Mouse (Mus musculus) myocyte (in vitro differentiated cells): ENCODE measurements around the gene Synrg. TPM values are rescaled to one million over a fixed set of nuclear protein-coding genes. Genes with fewer than 3 reads are reported as not detected.

Experiments used
- H3K27me3 ChIP-seq: one replicate; pipeline ENCODE4 v1.6.1; 2011; ENCODE audit not compliant: control insufficient read depth, insufficient read depth, insufficient read length
- H3K36me3 ChIP-seq: one replicate; pipeline ENCODE4 v1.6.1; 2011; ENCODE audit not compliant: control insufficient read depth, insufficient read depth
- H3K4me2 ChIP-seq: one replicate; pipeline ENCODE4 v1.6.1; 2011; ENCODE audit warnings: low read depth, control low read depth
- H3K4me3 ChIP-seq: one replicate; pipeline ENCODE4 v1.5.1; 2011; ENCODE audit warnings: mild to moderate bottlenecking, control low read depth, moderate library complexity
- H3K79me2 ChIP-seq: one replicate; pipeline ENCODE4 v1.6.1; 2011; ENCODE audit not compliant: control insufficient read depth, insufficient read depth
- H3ac ChIP-seq: one replicate; pipeline ENCODE4 v1.6.1; 2011; ENCODE audit not compliant: control insufficient read depth, insufficient read length
- CEBPB ChIP-seq: IDR thresholded peaks from 2 replicates; pipeline ENCODE4 v1.6.1; 2011; ENCODE audit warnings: mild to moderate bottlenecking, moderate library complexity; ENCODE audit not compliant: poor library complexity, insufficient read depth, severe bottlenecking
- E2F4 ChIP-seq: IDR thresholded peaks from one replicate; pipeline ENCODE4 v1.6.1; 2011; ENCODE audit warnings: mild to moderate bottlenecking, control low read depth, moderate library complexity; ENCODE audit not compliant: insufficient read depth
- MAX ChIP-seq: IDR thresholded peaks from one replicate; pipeline ENCODE4 v1.6.1; 2011; ENCODE audit warnings: low read depth, mild to moderate bottlenecking, control low read depth
- MYOD1 ChIP-seq, 3 experiments: IDR thresholded peaks; one replicate each; pipeline ENCODE4 v1.6.1; 2011; ENCODE audit warnings: control low read depth in 2 of 3, low read depth in 2 of 3, mild to moderate bottlenecking in 2 of 3, moderate library complexity in 1 of 3; ENCODE audit not compliant: insufficient read length in 2 of 3, control insufficient read depth in 1 of 3
- MYOG ChIP-seq, 3 experiments: IDR thresholded peaks; one replicate each; pipeline ENCODE4 v1.6.1; 2011; ENCODE audit warnings: control low read depth in 2 of 3, low read depth in 2 of 3, mild to moderate bottlenecking in 2 of 3; ENCODE audit not compliant: insufficient read length in 2 of 3, control insufficient read depth in 1 of 3, insufficient read depth in 1 of 3
- POLR2A ChIP-seq: IDR thresholded peaks from one replicate; pipeline ENCODE4 v1.6.1; 2011; ENCODE audit warnings: low read depth, mild to moderate bottlenecking, control low read depth, moderate library complexity; ENCODE audit not compliant: insufficient read length
- POLR2AphosphoS2 ChIP-seq: IDR thresholded peaks from one replicate; pipeline ENCODE4 v1.6.1; 2011; ENCODE audit warnings: low read depth, control low read depth; ENCODE audit not compliant: insufficient read length
- REST ChIP-seq: IDR thresholded peaks from one replicate; pipeline ENCODE4 v1.6.1; 2011; ENCODE audit warnings: mild to moderate bottlenecking, control low read depth, moderate library complexity; ENCODE audit not compliant: insufficient read depth, insufficient read length
- SRF ChIP-seq: IDR thresholded peaks from one replicate; pipeline ENCODE4 v1.6.1; 2011; ENCODE audit warnings: low read depth; ENCODE audit not compliant: control insufficient read depth, insufficient read length
- TCF12 ChIP-seq: IDR thresholded peaks from one replicate; pipeline ENCODE4 v1.6.1; 2011; ENCODE audit warnings: mild to moderate bottlenecking, control low read depth; ENCODE audit not compliant: poor library complexity, insufficient read depth, severe bottlenecking
- TCF3 ChIP-seq: IDR thresholded peaks from one replicate; pipeline ENCODE4 v1.6.1; 2011; ENCODE audit warnings: low read depth, control low read depth; ENCODE audit not compliant: insufficient read length
- USF1 ChIP-seq: IDR thresholded peaks from one replicate; pipeline ENCODE4 v1.6.1; 2011; ENCODE audit warnings: low read depth, mild to moderate bottlenecking, control low read depth, moderate library complexity
- polyA plus RNA-seq: library from polyadenylated mRNA; unstranded; fragments of >200 nt; fragmentation: generic; extraction: Trizol; gene quantifications from one replicate; pipeline ENCODE4 v1.2.1, GENCODE M21; 2012; ENCODE audit warnings: missing spikeins

Synrg gene
- polyA plus RNA-seq, 1 experiment: 10.6 TPM

DNA sequence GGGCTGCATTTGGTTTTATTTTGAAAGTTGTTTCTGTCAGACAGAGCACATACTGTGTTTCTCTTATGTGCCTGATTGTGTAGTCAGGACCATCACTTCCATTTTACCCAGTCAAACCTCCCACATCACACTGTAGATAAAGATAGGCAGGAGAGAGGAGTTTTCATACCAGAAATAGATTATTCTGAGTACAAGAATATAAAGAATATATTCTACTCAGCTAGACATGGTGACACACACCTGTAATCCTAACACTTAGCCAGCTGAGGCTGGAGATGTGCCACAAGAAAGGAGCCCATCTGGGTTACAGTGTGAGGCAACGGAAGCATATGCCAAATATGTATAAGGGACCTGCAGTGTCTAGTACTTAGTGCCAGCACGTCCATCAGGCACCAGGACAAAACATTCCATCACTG lies 31.3 kb downstream of the Synrg start:
- H3K79me2 ChIP-seq: no peaks in the 10 kb centered on the region
- H3K4me3 ChIP-seq: no peak overlapping the region
- H3K27me3 ChIP-seq: no peaks in the 10 kb centered on the region
- H3K36me3 ChIP-seq: peaks cover 34% of the 10 kb centered on the region
- no peak overlapping the region for H3K4me2 ChIP-seq
- no peak for TF ChIP-seq MYOG (IDR thresholded peaks at IDR 0.05; ENCODE audit: control insufficient read depth in 1 of 3, insufficient read depth in 1 of 3, insufficient read length in 2 of 3, low read depth in 2 of 3)
- no peak for TF ChIP-seq USF1
- no peak for TF ChIP-seq MYOD1 (IDR thresholded peaks at IDR 0.05; ENCODE audit: control insufficient read depth in 1 of 3, insufficient read length in 2 of 3, low read depth in 2 of 3)
- TF ChIP-seq SRF: no peak
- no peak for TF ChIP-seq CEBPB
- no peak for TF ChIP-seq POLR2A
- TF ChIP-seq TCF3: no peak
- TF ChIP-seq E2F4: no peak
- H3ac ChIP-seq: no peak overlapping the region

DNA sequence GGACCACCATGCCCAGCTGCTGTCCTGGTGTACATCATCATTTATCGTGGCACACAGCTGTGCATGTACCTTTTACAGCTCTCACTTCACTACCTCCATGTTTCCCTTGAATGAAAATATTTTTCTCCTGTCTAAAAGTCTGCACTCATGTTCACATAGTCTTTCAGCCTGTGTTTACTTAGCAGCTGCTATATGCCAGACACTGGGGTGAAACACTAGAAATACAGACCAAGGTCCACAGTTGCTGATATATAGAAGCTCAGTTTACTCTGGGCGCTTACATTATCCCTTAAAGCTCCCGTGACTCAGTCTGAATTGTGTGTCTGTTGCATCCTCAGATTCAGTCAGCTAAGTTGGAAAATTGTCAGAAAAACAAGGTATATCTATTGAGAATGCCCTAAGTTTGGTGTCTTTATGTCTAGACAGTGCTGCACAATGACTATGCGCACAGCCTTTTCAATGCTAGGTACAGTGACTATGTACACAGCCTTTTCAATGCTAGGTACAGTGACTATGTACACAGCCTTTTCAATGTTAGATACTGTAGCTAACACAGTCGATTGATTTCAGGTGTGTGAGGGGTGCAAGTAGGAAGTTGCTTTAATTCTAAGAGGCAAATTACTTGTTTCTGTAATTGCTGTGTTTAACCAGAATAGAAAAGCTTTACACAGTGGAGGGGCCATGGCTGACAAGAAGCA lies 33.1 kb downstream of the Synrg start:
- TF ChIP-seq SRF (no peak), TCF12 (no peak), POLR2A (no peak), E2F4 (no peak), POLR2AphosphoS2 (no peak), MYOD1 (IDR thresholded peaks at IDR 0.05; ENCODE audit: control insufficient read depth in 1 of 3, insufficient read length in 2 of 3, low read depth in 2 of 3) (no peak), USF1 (no peak), REST (no peak), MAX (no peak), CEBPB (no peak), TCF3 (no peak)
- Histone ChIP-seq H3K79me2 (no peaks in the 10 kb centered on the region), H3K4me2 (no peak overlapping the region), H3ac (no peak overlapping the region), H3K4me3 (no peak overlapping the region), H3K36me3 (peaks cover 23% of the 10 kb centered on the region), H3K27me3 (no peaks in the 10 kb centered on the region)

DNA sequence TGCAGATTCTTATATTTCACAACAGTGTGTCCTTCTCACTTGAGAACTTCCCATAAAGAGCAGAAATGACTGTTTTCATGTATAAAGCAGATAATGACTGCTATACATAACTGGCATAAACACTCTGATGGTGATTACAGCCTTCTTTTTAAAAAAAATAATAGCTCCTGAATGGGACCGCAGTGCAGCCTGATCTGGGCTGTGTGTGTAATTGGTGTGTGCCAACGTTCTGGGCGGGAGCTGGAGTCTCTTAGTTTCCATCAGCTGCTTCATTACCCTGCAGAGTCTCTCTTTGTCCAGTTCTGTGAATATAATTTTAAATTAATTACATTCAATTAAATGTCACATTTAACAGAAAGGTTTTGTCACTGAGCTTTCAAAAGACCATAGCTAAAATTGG lies 34.8 kb downstream of the Synrg start:
- TF ChIP-seq CEBPB (no peak), USF1 (no peak), MYOD1 (IDR thresholded peaks at IDR 0.05; ENCODE audit: control insufficient read depth in 1 of 3, insufficient read length in 2 of 3, low read depth in 2 of 3) (no peak), E2F4 (no peak), MAX (no peak), POLR2A (no peak), SRF (no peak), POLR2AphosphoS2 (no peak), REST (no peak), TCF3 (no peak)

DNA sequence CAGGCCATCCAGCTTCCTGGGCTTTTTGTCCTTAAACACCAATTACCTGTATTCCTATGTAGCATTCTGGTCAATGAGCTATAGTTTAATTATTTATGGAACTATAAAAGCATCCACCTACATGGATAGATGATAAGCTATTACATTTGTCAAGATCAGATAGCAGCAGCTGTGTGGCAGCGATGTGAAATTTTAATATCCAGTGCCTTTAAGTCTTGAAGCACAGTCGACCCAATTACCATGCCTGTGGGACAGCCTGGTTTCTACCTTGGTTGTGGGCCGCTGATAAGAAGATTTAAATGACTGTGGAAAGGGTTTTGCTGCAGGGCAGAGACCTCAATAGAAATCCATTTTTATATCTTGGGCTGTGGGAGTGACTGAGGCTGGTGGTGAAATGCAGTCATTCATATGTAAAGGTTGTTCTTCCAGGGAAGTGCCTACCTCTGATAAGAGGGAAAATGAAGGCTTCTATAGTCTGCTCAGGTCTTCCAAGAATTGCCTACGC lies 35.2 kb downstream of the Synrg start:
- no peaks in the 10 kb centered on the region for H3K79me2 ChIP-seq
- H3K36me3 ChIP-seq: peaks cover 23% of the 10 kb centered on the region
- H3K27me3 ChIP-seq: no peaks in the 10 kb centered on the region
- H3K4me2 ChIP-seq: no peak overlapping the region
- no peak for TF ChIP-seq CEBPB
- TF ChIP-seq REST: no peak
- no peak for TF ChIP-seq USF1
- TF ChIP-seq POLR2A: no peak
- TF ChIP-seq TCF3: no peak
- no peak for TF ChIP-seq POLR2AphosphoS2
- TF ChIP-seq E2F4: no peak
- no peak for TF ChIP-seq TCF12
- TF ChIP-seq SRF: no peak
- no peak for TF ChIP-seq MYOD1 (IDR thresholded peaks at IDR 0.05; ENCODE audit: control insufficient read depth in 1 of 3, insufficient read length in 2 of 3, low read depth in 2 of 3)
- no peak for TF ChIP-seq MYOG (IDR thresholded peaks at IDR 0.05; ENCODE audit: control insufficient read depth in 1 of 3, insufficient read depth in 1 of 3, insufficient read length in 2 of 3, low read depth in 2 of 3)
- H3ac ChIP-seq: no peak overlapping the region
- H3K4me3 ChIP-seq: no peak overlapping the region

More for the DNA sequence above, 34.8 kb downstream of the Synrg start:
- no peaks in the 10 kb centered on the region for H3K79me2 ChIP-seq
- H3K4me2 ChIP-seq: no peak overlapping the region
- H3ac ChIP-seq: no peak overlapping the region
- no peak overlapping the region for H3K4me3 ChIP-seq
- peaks cover 27% of the 10 kb centered on the region for H3K36me3 ChIP-seq
- H3K27me3 ChIP-seq: no peaks in the 10 kb centered on the region
